Mouse (Mus musculus): ENCODE measurements around the gene Sdk2.

Sdk2 gene

GRCm38 (mm10) chr11:113990065-113990464 is 76.8 kb downstream of the Sdk2 start:
- DNase-seq, result no peak

- no peak for DNase-seq
Measured at GRCm38 (mm10) chr11:113985826-113986416, 80.9 kb downstream of the Sdk2 start.

DNA sequence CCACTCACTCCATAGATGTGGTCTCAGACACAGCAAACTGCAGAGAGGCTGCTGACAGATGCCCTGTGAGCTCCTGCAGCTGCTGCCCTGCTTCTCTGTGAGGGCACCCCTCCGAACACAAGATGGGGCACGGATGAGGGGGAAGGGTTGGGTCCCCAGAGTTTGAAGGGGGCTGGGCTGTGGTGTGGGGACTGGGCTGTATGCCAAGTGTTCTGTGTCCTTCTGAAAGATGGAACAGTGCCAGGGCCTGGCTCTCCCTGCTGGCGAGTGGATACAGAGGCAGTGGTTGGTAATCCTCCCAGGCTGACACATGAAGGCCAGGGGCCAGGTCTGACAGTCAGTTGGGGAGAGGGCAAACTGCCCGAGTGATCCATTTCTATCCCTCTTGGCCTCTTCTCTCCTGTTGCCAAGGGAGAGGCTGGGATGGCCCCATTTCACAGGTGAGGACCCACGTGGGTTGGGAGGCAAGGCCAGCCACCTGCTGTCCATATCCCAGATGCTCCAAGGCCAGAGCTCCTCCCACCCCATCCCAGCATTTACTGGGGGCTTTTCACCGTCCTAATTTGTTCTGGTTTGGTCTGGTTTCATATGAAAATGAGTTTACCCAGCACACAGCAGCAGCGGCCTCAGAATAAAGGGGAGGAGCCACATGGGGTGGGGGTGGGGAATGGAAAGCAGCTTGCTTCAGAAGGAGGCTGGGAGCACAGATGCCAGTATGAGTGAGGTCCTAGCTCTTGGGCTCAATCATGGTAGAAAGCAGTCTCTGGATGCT is 84.9 kb downstream of the Sdk2 start:
- peak; percentile 7 for DNase-seq

GRCm38 (mm10) chr11:113981088-113981487 is 85.8 kb downstream of the Sdk2 start:
- DNase-seq, result no peak

DNA sequence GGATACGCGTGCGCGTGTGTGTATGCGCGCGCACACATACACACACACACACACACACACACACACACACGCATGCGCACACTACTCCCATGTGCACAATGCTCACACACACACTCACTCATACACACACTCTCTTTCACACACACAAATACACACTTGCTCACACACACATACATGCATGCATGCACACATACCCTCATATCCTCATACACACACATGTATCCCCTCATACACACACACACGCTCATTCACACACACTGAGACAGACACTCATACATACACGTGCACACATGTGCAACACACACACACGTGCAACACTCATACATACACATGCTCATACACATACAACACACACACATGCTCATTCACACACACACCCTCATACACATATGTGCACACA is 88.5 kb downstream of the Sdk2 start:
- no peak for DNase-seq

DNA sequence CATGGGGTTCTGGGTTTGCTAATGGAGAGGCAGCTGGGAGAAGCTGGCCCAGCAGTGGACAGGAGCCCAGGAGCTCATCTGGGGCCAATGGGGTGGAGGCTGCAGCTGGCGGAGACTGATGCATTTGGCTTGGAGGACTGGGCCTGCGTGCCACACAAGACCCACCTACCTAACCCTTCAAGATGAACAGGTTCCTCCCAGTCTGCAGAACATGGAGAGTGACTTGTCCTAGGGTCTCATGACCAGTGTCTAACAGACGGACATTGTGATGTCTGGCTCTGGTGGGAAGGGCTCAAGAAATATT is 91.2 kb downstream of the Sdk2 start:
- no peak for DNase-seq

DNA sequence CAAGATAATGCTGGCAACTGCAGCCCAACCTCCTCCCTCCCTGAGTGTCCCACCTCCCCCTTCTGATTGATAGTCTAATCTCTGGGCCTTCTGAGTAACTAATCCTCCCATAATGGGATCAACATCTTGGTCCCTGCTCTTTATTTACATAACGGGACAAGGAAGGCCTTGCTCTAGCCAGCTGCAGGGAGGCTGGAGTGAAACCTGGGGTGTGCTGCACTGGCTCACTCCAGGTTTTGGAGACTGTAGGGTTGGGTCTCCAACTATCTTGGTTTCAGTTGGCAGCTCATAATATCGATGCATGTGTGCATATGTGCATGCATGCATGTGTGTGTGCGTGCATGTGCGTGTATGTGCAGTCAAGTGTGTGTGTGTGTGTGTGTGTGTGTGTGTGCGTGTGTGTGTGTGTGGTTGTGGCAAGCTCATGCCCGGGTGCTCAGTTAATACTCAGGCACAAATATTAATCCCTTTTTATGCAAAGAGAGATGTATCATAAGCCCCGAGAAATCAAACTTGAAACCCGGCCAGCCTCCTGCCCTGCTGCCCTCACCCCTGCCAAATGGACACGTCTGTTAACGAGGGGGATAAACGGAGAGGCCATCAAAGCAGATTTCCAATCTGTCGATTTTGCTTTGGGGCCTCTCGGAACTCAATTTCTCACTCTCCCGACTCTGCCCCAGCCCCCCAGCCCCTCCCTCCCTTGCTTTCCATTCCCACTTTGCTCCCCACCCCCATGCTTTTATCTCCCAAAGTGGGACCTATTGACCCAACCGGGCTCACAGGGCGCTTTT is 91.8 kb downstream of the Sdk2 start:
- DNase-seq, result no peak

GRCm38 (mm10) chr11:113972517-113972872 is 94.4 kb downstream of the Sdk2 start:
- DNase-seq, result peak; percentile 36

DNA sequence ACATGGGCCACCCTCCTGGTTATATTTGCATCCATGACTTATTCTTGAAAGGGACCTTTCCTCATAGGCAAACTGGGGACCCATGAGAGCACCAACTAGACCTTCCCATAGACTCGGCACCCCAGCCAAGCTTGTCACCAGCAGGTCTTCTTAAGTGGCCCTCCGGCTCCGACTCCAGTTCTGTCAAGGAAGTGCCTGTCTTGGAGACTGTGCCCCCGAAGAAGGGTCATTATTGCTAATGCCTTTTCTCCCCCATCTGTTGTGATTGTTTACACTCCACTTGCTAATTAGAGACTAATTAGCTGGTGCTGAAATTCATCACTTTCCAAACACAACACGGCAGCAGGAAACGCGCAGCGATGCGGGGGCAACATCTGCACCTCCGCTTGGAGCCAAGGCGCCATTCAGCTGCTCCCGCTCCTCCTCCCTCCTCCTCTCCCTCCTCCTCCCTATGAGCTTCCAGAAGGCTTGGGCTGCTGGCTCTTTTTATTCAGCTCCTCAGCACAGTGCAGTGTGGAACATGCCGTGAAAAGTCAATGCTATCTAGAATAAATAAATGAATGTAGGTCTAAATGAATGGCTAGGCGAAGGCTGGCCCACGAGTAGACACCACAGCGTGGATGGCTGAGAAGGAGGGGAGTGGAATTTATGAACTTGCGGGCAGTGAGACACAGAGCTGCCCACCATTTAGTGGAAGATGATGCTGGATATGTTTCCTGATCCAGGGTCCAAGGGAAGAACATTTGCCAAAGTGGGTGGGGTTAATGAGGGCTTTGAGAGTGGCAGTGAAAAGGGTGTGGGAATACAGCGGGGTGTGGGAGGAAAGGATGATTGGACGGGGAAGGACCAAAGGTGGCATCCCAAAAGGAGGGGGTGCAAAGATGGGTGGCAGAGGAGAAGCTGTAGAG is 95.0 kb downstream of the Sdk2 start:
- no peak for DNase-seq

DNA sequence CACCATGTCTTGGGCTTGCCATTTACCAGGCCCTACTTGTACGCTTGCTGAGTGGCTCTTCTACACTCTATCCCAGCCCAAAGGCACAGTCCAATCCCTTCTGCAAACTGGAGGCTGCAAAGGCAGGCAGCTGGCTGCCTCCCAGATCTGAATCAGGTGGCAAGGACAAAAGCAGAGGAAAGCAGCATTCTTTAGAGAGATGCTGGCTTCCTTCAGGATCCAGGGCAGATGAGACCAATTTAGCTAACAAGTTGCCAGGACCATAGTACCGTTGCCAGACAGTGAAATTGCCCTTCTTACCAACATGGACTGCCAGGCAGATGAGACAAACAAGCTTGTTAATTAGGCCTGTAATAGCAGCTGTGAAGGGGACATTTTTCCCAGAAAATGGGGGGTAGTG is 96.8 kb downstream of the Sdk2 start:
- DNase-seq, result no peak

DNA sequence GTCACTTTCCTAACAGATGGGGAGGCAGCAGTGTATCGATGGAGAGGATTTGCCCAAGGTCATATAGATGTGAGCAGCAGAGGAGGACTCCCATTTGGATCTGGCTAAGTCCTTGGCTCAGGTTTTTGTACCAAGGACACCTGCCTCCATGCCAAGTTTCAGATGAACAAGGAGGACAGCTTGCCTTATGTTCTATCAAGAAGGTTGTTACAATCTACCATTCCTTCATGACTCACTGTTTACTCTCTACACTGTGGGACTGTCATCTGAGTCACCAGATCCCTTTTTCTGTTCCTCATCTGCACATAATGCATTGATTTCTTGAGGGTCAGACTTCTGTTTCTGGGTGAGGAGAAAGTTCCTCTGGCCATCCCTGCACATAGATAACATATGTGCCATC is 101.6 kb downstream of the Sdk2 start:
- no peak for DNase-seq

DNA sequence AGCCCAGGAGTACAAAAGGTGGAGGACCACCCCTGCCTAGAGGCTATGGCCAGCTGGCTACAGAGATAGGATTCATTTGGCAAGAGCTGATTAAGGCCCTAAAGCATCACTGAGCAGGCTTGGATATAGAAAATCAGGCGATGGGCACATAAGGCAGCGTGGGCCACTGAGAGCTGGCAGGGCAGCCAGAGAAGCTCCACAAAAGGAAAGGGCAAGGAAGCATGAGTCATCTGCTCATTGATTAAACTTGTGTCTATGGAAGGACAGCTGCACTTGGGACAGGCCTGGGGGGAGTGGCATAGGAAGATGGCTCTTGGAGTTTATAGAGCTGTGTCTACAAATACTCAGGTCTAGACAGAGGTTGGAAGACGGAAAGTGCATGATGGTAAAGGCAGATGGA is 104.1 kb downstream of the Sdk2 start:
- no peak for DNase-seq

- DNase-seq, result peak; percentile 72
Measured at GRCm38 (mm10) chr11:113951616-113951988, 115.2 kb downstream of the Sdk2 start.

DNA sequence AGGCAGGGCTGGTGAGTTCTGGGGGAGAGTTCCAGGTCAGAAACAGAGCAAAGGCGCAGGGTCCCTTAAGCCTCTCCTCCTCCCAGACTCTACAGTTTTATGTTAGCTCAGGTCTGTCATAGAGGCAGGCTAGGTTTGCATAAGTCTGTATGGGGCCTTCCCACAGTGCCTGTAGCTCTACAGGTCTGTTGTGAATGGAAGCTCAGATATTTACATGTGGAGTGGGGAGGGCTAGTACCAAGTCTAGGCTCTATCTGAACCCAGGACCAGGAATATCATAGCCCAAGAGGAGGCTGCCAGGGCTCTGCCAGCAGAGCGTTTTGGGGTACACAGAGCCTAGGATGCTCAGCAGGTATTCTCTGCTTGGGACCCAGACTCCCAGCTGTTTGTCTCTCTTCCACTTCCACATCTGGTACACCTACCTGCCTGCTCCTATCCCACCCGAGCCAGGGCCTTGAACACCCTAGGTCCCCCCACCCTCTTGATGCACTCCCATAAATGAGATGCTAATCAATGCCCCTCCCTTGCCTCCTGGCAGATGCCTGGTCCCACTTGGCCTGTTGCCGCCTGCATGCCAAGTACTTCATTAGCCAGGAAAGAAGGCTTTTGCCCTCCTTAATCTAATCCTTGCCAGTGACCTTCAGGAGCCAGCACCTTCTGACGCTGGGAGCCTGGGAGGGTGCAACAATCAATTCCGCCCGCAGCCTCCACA is 115.8 kb downstream of the Sdk2 start:
- DNase-seq, result peak; percentile 19

- DNase-seq, result no peak
Measured at GRCm38 (mm10) chr11:113948676-113949075, 118.2 kb downstream of the Sdk2 start.

- DNase-seq, result no peak
Measured at GRCm38 (mm10) chr11:113942101-113942735, 124.6 kb downstream of the Sdk2 start.

DNA sequence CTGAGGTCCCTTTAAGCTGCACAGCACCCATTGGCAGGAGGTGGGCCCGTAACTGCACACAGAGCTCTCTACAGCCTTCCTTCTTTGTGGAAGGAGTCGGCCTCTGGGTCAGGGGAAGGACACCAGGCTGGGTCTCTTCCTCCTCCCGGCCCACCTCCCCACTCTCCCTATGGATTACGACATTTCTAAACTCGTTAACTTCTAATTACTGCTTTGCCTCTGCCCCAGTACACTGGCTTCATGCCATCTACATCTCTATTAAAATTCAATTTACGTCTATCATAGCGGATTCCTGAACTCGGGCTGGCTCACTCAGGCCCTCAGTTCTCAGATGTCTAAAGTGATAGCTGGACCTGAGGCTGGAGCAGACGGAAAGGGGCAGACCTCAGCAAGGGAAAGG is 133.2 kb downstream of the Sdk2 start:
- DNase-seq, result no peak

- no peak for DNase-seq
Measured at GRCm38 (mm10) chr11:113932909-113933308, 133.9 kb downstream of the Sdk2 start.

DNA sequence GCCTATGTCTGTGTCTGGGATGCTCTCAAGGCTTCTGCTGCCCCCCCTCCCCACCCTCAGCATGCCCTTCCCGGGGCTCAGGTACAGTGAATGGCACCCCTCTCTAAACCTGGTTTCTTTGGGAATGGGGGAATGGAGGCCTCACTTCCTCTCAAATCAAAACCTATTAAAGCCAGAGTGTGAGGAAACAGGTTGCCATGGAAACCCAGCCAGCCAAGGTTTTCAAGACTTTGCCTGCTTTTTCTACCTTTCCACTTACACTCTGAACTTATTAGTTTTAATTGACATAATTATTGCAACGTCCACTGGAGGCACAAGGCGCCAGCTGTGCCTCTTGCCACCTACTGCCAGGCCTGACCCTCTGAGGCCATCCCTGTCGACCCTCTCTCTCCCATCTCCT is 135.1 kb downstream of the Sdk2 start:
- DNase-seq, result no peak

DNA sequence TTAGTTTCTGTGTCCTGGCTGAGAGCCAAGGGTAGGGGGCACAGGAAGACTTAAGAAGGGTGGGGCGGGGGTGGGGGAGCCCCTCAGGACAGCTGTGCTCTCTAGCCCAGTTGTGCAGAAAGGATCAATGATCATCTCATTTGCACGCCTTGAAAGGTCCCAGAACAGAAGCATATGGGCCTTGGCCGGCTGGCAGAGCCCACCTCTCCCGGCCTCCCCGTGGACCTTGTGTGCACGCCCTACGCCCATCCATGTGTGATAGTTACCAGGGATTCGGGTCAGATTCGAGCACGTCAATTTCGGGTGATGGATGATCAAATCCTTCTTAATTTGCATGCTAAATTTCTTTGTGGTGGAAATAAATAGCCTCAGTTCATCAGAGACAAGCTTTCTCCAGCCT is 136.7 kb downstream of the Sdk2 start:
- DNase-seq, result no peak

GRCm38 (mm10) chr11:113928831-113929230 is 138.0 kb downstream of the Sdk2 start:
- peak; percentile 42 for DNase-seq

DNA sequence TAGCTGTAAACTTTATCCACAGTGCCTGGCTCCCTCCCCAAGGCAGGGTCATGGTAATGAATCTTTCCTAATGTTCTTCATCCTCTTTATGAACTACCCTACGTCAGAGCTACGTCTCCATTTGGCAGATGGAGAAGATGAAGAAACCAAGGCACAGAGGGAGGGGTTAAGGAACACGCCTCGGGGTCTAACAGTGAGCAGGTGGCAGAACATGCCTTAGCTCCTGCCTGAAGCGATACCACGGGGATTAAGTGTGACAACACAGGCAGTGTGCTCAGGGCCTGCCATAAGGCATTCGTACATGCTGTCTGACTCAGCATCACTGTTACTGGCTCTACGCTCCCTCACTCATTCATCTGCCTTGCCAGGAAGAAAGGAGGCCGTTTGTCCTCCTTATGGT is 138.6 kb downstream of the Sdk2 start:
- no peak for DNase-seq
